Mouse (Mus musculus) embryonic fibroblast, embryonic 13.5 days (primary cell): ENCODE measurements at regions not wholly inside any gene's neighbourhood (a gene's known extent, or its start where the extent isn't known, plus 50 kb on each side); places are given as distances from the start of the nearest gene placed in this dataset.

Source experiments
- H3K27ac ChIP-seq: 2 replicates; pipeline ENCODE4 v1.5.1; 2012; ENCODE audit warnings: low read length, control low read depth, inconsistent platforms; ENCODE audit not compliant: insufficient read depth
- H3K4me1 ChIP-seq: 2 replicates; pipeline ENCODE4 v1.6.1; 2011; ENCODE audit warnings: low read length; ENCODE audit not compliant: control insufficient read depth, insufficient read depth
- H3K4me3 ChIP-seq: 2 replicates; pipeline ENCODE4 v1.5.1; 2011; ENCODE audit warnings: mild to moderate bottlenecking, control low read depth, low read length; ENCODE audit not compliant: insufficient read depth
- CTCF ChIP-seq: IDR thresholded peaks from 2 replicates; pipeline ENCODE4 v1.5.1; 2011; ENCODE audit warnings: mild to moderate bottlenecking, control low read depth, low read length, moderate library complexity, borderline replicate concordance; ENCODE audit not compliant: insufficient read depth
- POLR2A ChIP-seq: IDR thresholded peaks from 2 replicates; pipeline ENCODE4 v1.6.1; 2011; ENCODE audit warnings: low read depth, mild to moderate bottlenecking, control low read depth, low read length, moderate library complexity

- Histone ChIP-seq H3K27ac (no peak overlapping the region), H3K4me1 (no peaks in the 10 kb centered on the region), H3K4me3 (no peak overlapping the region)
- TF ChIP-seq POLR2A, result no peak
- TF ChIP-seq CTCF, result no peak
These were observed 253.0 kb downstream of the Lmx1a start for GRCm38 (mm10) chr1:167942037-167942470.

GRCm38 (mm10) chr1:167943121-167943520 is 254.1 kb downstream of the Lmx1a start:
- Histone ChIP-seq H3K4me3 (no peak overlapping the region), H3K4me1 (no peaks in the 10 kb centered on the region), H3K27ac (no peak overlapping the region)
- no peak for TF ChIP-seq POLR2A
- TF ChIP-seq CTCF, result no peak

GRCm38 (mm10) chr1:167945615-167946252 is 256.7 kb downstream of the Lmx1a start:
- Histone ChIP-seq H3K4me1 (no peaks in the 10 kb centered on the region), H3K27ac (no peak overlapping the region), H3K4me3 (no peak overlapping the region)
- no peak for TF ChIP-seq CTCF
- no peak for TF ChIP-seq POLR2A

GRCm38 (mm10) chr1:167947866-167948265 is 258.8 kb downstream of the Lmx1a start:
- H3K4me1 ChIP-seq, result peaks cover 8% of the 10 kb centered on the region
- no peak overlapping the region for H3K27ac ChIP-seq
- TF ChIP-seq CTCF (no peak), POLR2A (no peak)
- H3K4me3 ChIP-seq, result no peak overlapping the region

- H3K27ac ChIP-seq, result peak overlapping the region; percentile 86
- H3K4me1 ChIP-seq, result peaks cover 8% of the 10 kb centered on the region
- no peak for TF ChIP-seq POLR2A
- TF ChIP-seq CTCF, result no peak
- H3K4me3 ChIP-seq, result no peak overlapping the region
These were observed 262.7 kb downstream of the Lmx1a start for GRCm38 (mm10) chr1:167951717-167952116.

- Histone ChIP-seq H3K4me3 (no peak overlapping the region), H3K27ac (no peak overlapping the region), H3K4me1 (no peaks in the 10 kb centered on the region)
- TF ChIP-seq CTCF (no peak), POLR2A (no peak)
These were observed 269.5 kb downstream of the Lmx1a start for GRCm38 (mm10) chr1:167958531-167958930.

- no peak for TF ChIP-seq POLR2A
- TF ChIP-seq CTCF, result no peak
- no peak overlapping the region for H3K27ac ChIP-seq
These were observed 280.5 kb downstream of the Lmx1a start for GRCm38 (mm10) chr1:167969545-167969944.

GRCm38 (mm10) chr1:167969985-167970384 is 280.9 kb downstream of the Lmx1a start:
- Histone ChIP-seq H3K4me1 (no peaks in the 10 kb centered on the region), H3K27ac (no peak overlapping the region), H3K4me3 (no peak overlapping the region)
- TF ChIP-seq POLR2A (no peak), CTCF (no peak)

More at GRCm38 (mm10) chr1:167969545-167969944, 280.5 kb downstream of the Lmx1a start:
- no peak overlapping the region for H3K4me3 ChIP-seq
- H3K4me1 ChIP-seq, result no peaks in the 10 kb centered on the region

- no peak overlapping the region for H3K27ac ChIP-seq
- no peak for TF ChIP-seq POLR2A
- no peak for TF ChIP-seq CTCF
- no peak overlapping the region for H3K4me3 ChIP-seq
- H3K4me1 ChIP-seq, result no peaks in the 10 kb centered on the region
These were observed 287.7 kb downstream of the Lmx1a start for GRCm38 (mm10) chr1:167976708-167977107.

GRCm38 (mm10) chr1:167979187-167979586 is 290.1 kb downstream of the Lmx1a start:
- Histone ChIP-seq H3K27ac (no peak overlapping the region; the same call in 1 of the 2 replicates), H3K4me1 (no peaks in the 10 kb centered on the region), H3K4me3 (no peak overlapping the region)
- TF ChIP-seq POLR2A, result no peak
- TF ChIP-seq CTCF, result no peak

- Histone ChIP-seq H3K4me3 (no peak overlapping the region), H3K4me1 (no peaks in the 10 kb centered on the region), H3K27ac (no peak overlapping the region)
- no peak for TF ChIP-seq POLR2A
- no peak for TF ChIP-seq CTCF
These were observed 290.6 kb downstream of the Lmx1a start for GRCm38 (mm10) chr1:167979588-167979987.
